Mouse (Mus musculus): ENCODE measurements around the gene B4galnt3. TPM values are rescaled to one million over a fixed set of nuclear protein-coding genes. Genes with fewer than 3 reads are reported as not detected.

B4galnt3 gene
- total and polyA plus RNA-seq, 2 experiments from 2014 or later: 0.31 to 1.5 TPM

DNA sequence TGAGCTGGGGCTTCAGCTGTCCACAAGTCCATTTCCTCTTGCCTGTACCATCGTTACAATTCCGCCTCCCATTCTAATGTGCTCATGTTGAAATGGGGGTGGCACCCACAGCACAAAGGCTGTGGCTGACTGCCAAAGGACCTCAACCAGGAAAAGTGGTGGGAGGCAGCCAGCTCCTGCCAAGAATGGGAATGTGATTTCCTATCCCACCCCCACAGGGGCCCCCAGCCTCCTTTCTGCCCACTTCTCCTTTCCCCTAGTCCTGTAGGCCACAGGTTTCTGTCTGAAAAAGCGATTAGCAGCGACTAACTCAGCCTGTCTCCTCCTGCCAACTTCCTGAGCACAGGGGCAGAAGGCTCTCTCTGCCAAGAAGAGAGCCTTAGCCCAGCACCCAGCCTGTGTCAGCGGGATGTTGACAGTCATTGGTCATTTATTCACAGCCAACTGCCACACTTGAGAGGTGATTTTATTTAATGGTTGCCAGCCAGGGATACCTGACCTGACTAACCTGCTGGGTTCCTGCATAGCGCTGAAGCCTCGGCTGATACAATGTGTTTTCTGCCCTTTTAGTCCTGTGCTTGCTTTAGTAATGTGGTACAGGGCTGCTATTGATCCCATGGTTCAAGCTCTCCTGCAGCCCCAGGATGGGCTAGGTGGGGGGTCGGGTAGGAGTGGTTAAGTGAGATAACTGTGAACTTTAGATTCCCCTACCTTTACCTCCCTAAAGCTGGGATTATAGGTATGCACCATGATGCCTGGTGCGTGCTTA, 135.0 kb downstream of the B4galnt3 start:
- TF ChIP-seq CTCF (IDR thresholded peaks at IDR 0.05; ENCODE audit: low read depth): no peak
- no peaks in the 10 kb centered on the region for H3K27me3 ChIP-seq (ENCODE audit: insufficient read depth, low read length)
- no peak overlapping the region for H3K4me2 ChIP-seq (ENCODE audit: low read depth, low read length)
- DNase-seq (ENCODE audit: low spot score) (peak; percentile 85), ATAC-seq (peak; percentile 85)
- H3K27ac ChIP-seq: peak overlapping the region; percentile 59; the same call in 1 of the 2 replicates
- H3K9me3 ChIP-seq (ENCODE audit: low read length): no peaks in the 10 kb centered on the region
- WGBS: 30% methylated on average over 9 of the region's 9 CpGs
- no peak overlapping the region for H3K4me3 ChIP-seq (ENCODE audit: low read length)
- no peaks in the 10 kb centered on the region for H3K36me3 ChIP-seq (ENCODE audit: insufficient read depth, low read length)
- no peaks in the 10 kb centered on the region for H3K4me1 ChIP-seq (ENCODE audit: insufficient read depth, low read length)
- H3K9ac ChIP-seq (replicated peaks; ENCODE audit: low read length): no peak overlapping the region

GRCm38 (mm10) chr6:120157479-120157878, 136.9 kb downstream of the B4galnt3 start:
- Histone ChIP-seq H3K4me3 (ENCODE audit: low read length) (no peak overlapping the region), H3K9me3 (ENCODE audit: low read length) (no peaks in the 10 kb centered on the region), H3K27ac (no peak overlapping the region), H3K4me1 (ENCODE audit: insufficient read depth, low read length) (no peaks in the 10 kb centered on the region), H3K27me3 (ENCODE audit: insufficient read depth, low read length) (no peaks in the 10 kb centered on the region), H3K4me2 (ENCODE audit: low read depth, low read length) (no peak overlapping the region), H3K9ac (replicated peaks; ENCODE audit: low read length) (no peak overlapping the region), H3K36me3 (ENCODE audit: insufficient read depth, low read length) (no peaks in the 10 kb centered on the region)
- no peak for TF ChIP-seq CTCF (IDR thresholded peaks at IDR 0.05; ENCODE audit: low read depth)
- peak; percentile 20 for DNase-seq (ENCODE audit: low spot score)
- no peak for ATAC-seq
- WGBS: 42% methylated on average over 6 of the region's 6 CpGs

GRCm38 (mm10) chr6:120155510-120155909, 138.8 kb downstream of the B4galnt3 start:
- no peaks in the 10 kb centered on the region for H3K36me3 ChIP-seq (ENCODE audit: insufficient read depth, low read length)
- H3K9ac ChIP-seq (replicated peaks; ENCODE audit: low read length): no peak overlapping the region
- ATAC-seq: no peak
- 89% methylated on average over 4 of the region's 4 CpGs for WGBS
- H3K4me3 ChIP-seq (ENCODE audit: low read length): no peak overlapping the region
- no peak overlapping the region for H3K4me2 ChIP-seq (ENCODE audit: low read depth, low read length)
- H3K4me1 ChIP-seq (ENCODE audit: insufficient read depth, low read length): no peaks in the 10 kb centered on the region
- DNase-seq (ENCODE audit: low spot score): no peak
- H3K27me3 ChIP-seq (ENCODE audit: insufficient read depth, low read length): no peaks in the 10 kb centered on the region
- no peak for TF ChIP-seq CTCF (IDR thresholded peaks at IDR 0.05; ENCODE audit: low read depth)
- H3K27ac ChIP-seq: no peak overlapping the region
- H3K9me3 ChIP-seq (ENCODE audit: low read length): no peaks in the 10 kb centered on the region

- H3K36me3 ChIP-seq (ENCODE audit: insufficient read depth, low read length): no peaks in the 10 kb centered on the region
- no peak overlapping the region for H3K27ac ChIP-seq
- no peak overlapping the region for H3K9ac ChIP-seq (replicated peaks; ENCODE audit: low read length)
- H3K9me3 ChIP-seq (ENCODE audit: low read length): no peaks in the 10 kb centered on the region
- peak; percentile 16; the same call in 1 of the 2 replicates for ATAC-seq
- 59% methylated on average over 5 of the region's 5 CpGs for WGBS
- H3K27me3 ChIP-seq (ENCODE audit: insufficient read depth, low read length): no peaks in the 10 kb centered on the region
- peak; percentile 35 for DNase-seq (ENCODE audit: low spot score)
- H3K4me1 ChIP-seq (ENCODE audit: insufficient read depth, low read length): no peaks in the 10 kb centered on the region
- no peak overlapping the region for H3K4me3 ChIP-seq (ENCODE audit: low read length)
- no peak for TF ChIP-seq CTCF (IDR thresholded peaks at IDR 0.05; ENCODE audit: low read depth)
- no peak overlapping the region for H3K4me2 ChIP-seq (ENCODE audit: low read depth, low read length)
These were observed 139.6 kb downstream of the B4galnt3 start for GRCm38 (mm10) chr6:120154526-120155309.

Other genes with a start within 250 kb of the B4galnt3 start
- not detected in 2 replicates for gene Ninj2, start 201.2 kb downstream of the B4galnt3 start, total RNA-seq (2014; rRNA removed)
- not detected in 2 replicates for gene Ninj2, start 201.2 kb downstream of the B4galnt3 start, polyA plus RNA-seq (2015; fragmentation: Nextera tagmentation; extraction: Ambion mirVana)
- 0.52 TPM in 1 of 2 replicates, not detected in the other for gene D330020A13Rik, start 195 bp downstream of the B4galnt3 start, total RNA-seq (2014; rRNA removed)
- not detected in 2 replicates for gene D330020A13Rik, start 195 bp downstream of the B4galnt3 start, polyA plus RNA-seq (2015; fragmentation: Nextera tagmentation; extraction: Ambion mirVana)
- gene Kdm5a, start 69.6 kb upstream of the B4galnt3 start, total RNA-seq (2014; rRNA removed): 18.5 and 23.4 TPM in 2 replicates
- 23.0 and 24.7 TPM in 2 replicates for gene Kdm5a, start 69.6 kb upstream of the B4galnt3 start, polyA plus RNA-seq (2015; fragmentation: Nextera tagmentation; extraction: Ambion mirVana)
- gene Ccdc77, start 69.8 kb upstream of the B4galnt3 start, total RNA-seq (2014; rRNA removed): 4.7 and 6.9 TPM in 2 replicates
- 9.7 and 10.2 TPM in 2 replicates for gene Ccdc77, start 69.8 kb upstream of the B4galnt3 start, polyA plus RNA-seq (2015; fragmentation: Nextera tagmentation; extraction: Ambion mirVana)
- gene Il17ra, start 168.7 kb upstream of the B4galnt3 start, total RNA-seq (2014; rRNA removed): 7.8 and 10.6 TPM in 2 replicates
- gene Il17ra, start 168.7 kb upstream of the B4galnt3 start, polyA plus RNA-seq (2015; fragmentation: Nextera tagmentation; extraction: Ambion mirVana): 5.8 and 7.0 TPM in 2 replicates
- gene Tmem121b, start 199.2 kb upstream of the B4galnt3 start, total RNA-seq (2014; rRNA removed): 25.9 and 31.9 TPM in 2 replicates
- 2.3 and 2.5 TPM in 2 replicates for gene Tmem121b, start 199.2 kb upstream of the B4galnt3 start, polyA plus RNA-seq (2015; fragmentation: Nextera tagmentation; extraction: Ambion mirVana)
- 38.2 and 38.9 TPM in 2 replicates for gene Hdhd5, start 236.8 kb upstream of the B4galnt3 start, total RNA-seq (2014; rRNA removed)
- 19.1 and 19.8 TPM in 2 replicates for gene Hdhd5, start 236.8 kb upstream of the B4galnt3 start, polyA plus RNA-seq (2015; fragmentation: Nextera tagmentation; extraction: Ambion mirVana)